Mouse (Mus musculus) liver, adult (tissue): ENCODE data around the gene Ccl1.

Source experiments
- GATA4 ChIP-seq: IDR thresholded peaks from 2 replicates; pipeline ENCODE4 v1.6.1; 2014; ENCODE audit warnings: mild to moderate bottlenecking, low read length; ENCODE audit not compliant: insufficient replicate concordance

Ccl1 gene

GRCm38 (mm10) chr11:82305590-82305989 is at the start of gene Ccl1:
Gene Ccl1, minus strand, starts transcription at chr11:82305690.
- TF ChIP-seq GATA4: no peak

GRCm38 (mm10) chr11:82351039-82351438 is 45.5 kb upstream of the Ccl1 start:
- TF ChIP-seq GATA4: no peak

- peak; percentile 60; the same call in 1 of the 2 replicates for TF ChIP-seq GATA4
These were observed 35.4 kb upstream of the Ccl1 start for GRCm38 (mm10) chr11:82340900-82341299.

GRCm38 (mm10) chr11:82340416-82340815 is 34.9 kb upstream of the Ccl1 start:
- no peak for TF ChIP-seq GATA4

- peak; percentile 99 for TF ChIP-seq GATA4
These were observed 34.5 kb upstream of the Ccl1 start for GRCm38 (mm10) chr11:82339921-82340401.

- TF ChIP-seq GATA4: no peak
These were observed 7.7 kb upstream of the Ccl1 start for GRCm38 (mm10) chr11:82313153-82313552.

GRCm38 (mm10) chr11:82310336-82311045 is 5.0 kb upstream of the Ccl1 start:
- TF ChIP-seq GATA4: no peak

- no peak for TF ChIP-seq GATA4
These were observed 7.6 kb downstream of the Ccl1 start for GRCm38 (mm10) chr11:82297895-82298294.

GRCm38 (mm10) chr11:82290841-82291240 is 14.6 kb downstream of the Ccl1 start:
- TF ChIP-seq GATA4: no peak

- TF ChIP-seq GATA4: no peak
These were observed 31.2 kb downstream of the Ccl1 start for GRCm38 (mm10) chr11:82274149-82274812.

GRCm38 (mm10) chr11:82259131-82259530 is 46.4 kb downstream of the Ccl1 start:
- TF ChIP-seq GATA4: no peak

GRCm38 (mm10) chr11:82255601-82256000 is 49.9 kb downstream of the Ccl1 start:
- TF ChIP-seq GATA4: no peak; the same call in 1 of the 2 replicates

GRCm38 (mm10) chr11:82253421-82253820 is 52.1 kb downstream of the Ccl1 start:
- no peak for TF ChIP-seq GATA4

- no peak for TF ChIP-seq GATA4
These were observed 54.2 kb downstream of the Ccl1 start for GRCm38 (mm10) chr11:82251251-82251650.

GRCm38 (mm10) chr11:82249945-82250344 is 55.5 kb downstream of the Ccl1 start:
- no peak for TF ChIP-seq GATA4

GRCm38 (mm10) chr11:82237439-82237838 is 68.1 kb downstream of the Ccl1 start:
- no peak for TF ChIP-seq GATA4
